Mouse (Mus musculus): ENCODE results near the gene Mapkapk5.

DNA sequence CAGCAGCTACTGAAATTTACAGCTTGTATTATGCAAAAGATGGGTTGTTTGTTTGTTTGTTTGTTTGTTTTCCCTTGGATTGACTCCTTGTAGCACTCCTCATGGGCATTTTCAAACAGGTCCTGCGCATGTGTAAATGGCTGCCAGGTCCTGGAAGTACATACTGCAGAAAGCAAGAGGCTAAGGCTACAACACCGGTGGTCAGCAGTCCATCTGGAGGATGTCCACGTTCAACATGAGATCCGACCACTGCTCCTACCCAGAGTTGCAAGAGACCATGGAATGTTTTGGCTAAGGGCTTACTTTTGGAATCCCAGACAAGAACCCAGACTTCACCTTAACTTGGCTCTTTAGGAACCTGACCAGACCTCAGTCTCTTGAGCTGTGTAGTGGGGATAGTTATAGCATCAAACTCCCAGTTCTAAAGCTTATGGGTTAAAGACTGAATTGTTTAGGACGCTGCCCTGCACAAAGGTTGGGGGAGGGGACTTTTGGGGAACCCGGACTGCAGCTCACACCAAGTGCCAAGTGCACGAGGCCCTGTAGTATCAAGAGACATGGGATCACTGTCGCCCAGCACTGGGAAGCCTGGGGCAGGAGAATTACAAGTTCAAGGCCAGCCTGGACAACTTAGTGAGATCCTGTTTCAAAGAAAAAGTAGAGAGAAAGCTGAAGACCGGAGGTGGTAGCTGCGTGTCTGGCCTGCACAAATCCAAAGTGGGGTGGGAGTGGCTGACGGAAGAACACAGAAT, 46.5 kb upstream of the Mapkapk5 start:
- TF ChIP-seq CTCF (IDR thresholded peaks at IDR 0.05; ENCODE audit: extremely low read depth, insufficient read depth, low read length), result no peak
- TF ChIP-seq POLR2A (IDR thresholded peaks at IDR 0.05; ENCODE audit: extremely low read depth, insufficient read depth, low read length), result no peak
